Mouse (Mus musculus) spleen, postnatal 36 days (tissue): ENCODE measurements around the gene Srpx2.

ENCODE experiments used
- DNase-seq, 2 experiments: peaks; one replicate each; pipeline ENCODE4 v3.0.0; 2022; ENCODE audit warnings: low spot score in 2 of 2, mixed read lengths in 1 of 2

Gene Srpx2

DNA sequence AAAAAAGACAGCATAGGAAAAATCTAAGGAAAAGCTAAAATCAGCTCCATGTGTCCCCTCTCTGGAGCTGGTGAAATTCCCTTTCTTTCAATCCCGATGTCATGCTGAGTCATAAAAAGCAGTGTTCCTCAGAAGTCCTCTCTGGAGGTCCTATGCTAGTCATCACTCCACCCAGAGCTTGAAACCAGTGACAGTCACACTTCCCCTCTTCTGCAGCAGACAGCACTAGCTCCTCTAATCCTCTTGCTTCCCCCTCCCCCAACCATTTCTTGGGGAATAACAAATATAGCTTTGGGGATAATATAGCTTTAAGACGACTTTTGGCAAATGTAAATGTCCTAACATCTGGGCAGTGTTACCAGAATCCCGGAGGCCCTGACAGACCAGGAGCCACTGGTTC, at the start of gene Srpx2:
Gene Srpx2 (plus strand): TSS at position 166 of the 400 bp plus-strand sequence.
- DNase-seq: no peak

DNA sequence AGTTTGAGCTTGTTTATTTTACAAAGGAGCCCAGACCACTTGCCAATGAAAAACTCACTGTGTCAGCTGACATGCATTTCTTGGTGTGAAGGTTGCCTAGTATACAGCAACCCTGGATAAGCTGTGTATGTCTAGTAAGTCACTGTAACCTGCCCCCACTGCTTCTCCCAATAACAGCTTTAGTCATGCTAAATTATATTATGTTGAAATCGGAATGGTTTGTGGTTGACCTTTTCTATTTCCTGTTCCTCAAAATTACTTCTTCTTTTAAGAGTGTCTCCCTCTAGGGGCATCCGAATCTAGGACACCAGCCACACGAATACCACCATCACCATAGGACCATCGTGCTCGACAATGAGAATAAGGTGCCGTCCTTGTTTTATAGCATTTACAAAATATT, 38.5 kb upstream of the Srpx2 start:
- DNase-seq: peak in 1 of 2 experiments; percentile 1

DNA sequence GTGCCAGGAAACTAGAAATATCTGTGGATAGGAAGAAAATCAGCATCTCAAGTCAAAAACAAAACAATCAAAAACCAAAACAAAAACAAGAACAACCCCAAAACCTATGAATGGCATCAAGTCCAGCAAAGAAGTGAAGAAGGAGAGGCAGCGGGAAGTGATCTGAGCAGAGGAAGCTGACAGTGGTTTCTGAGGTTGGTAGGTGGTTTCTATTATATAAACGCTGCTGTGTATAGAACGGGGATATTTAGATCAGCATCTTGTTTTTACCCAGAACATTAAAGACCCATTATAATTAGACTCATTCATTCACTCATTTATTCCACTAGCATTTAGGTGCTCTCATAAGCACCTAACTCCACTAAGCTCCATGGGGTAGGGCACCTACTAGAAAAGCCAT, 20.9 kb upstream of the Srpx2 start:
- DNase-seq: no peak

DNA sequence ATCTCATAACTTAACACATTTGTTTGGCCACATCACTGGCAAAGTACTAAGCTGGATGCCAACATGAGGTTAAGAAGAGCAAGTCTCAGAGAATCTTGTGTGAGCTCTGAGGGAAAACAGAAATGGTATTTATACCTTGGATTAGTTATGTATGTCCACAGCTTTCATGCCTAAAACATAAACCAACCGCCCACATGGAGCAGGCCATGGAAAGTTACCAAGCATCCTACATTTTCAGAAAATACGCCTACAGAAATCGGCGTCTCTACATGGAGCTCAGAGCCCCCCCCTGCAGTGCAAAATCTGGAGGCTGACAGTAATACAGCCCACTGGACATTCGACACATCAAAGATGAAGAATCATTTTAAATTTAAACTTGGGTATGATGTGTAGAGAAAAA, 20.1 kb upstream of the Srpx2 start:
- DNase-seq: no peak

DNA sequence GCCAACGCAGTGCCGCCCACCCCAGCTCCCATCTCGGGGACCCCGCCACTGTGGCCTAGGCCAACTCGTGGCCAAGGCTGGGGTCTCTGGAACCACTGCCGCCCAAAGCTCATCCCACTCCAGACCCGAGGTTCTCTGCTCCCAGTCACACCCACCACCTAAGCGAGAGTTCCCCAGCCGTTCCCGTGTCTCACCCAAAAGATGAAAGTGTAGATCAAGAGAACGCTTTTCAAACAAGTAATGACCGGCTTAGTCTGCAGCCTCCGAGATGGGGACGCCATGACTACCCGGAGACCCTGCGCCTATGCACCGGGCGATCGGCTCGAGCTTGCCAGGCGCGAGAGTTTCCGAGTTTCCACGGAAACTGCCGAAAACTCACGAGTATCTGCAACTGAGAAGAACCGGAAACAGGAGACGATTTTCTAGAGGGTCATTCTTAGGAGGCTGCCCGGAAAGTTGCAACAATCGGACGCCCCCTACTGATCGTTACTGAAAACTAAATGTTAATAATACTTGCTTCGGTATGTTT, 10.1 kb upstream of the Srpx2 start, which contains the start of gene Tspan6:
Gene Tspan6 (minus strand): TSS at position 416 of the 529 bp plus-strand sequence.
- DNase-seq: peak; percentile 54 to 63

DNA sequence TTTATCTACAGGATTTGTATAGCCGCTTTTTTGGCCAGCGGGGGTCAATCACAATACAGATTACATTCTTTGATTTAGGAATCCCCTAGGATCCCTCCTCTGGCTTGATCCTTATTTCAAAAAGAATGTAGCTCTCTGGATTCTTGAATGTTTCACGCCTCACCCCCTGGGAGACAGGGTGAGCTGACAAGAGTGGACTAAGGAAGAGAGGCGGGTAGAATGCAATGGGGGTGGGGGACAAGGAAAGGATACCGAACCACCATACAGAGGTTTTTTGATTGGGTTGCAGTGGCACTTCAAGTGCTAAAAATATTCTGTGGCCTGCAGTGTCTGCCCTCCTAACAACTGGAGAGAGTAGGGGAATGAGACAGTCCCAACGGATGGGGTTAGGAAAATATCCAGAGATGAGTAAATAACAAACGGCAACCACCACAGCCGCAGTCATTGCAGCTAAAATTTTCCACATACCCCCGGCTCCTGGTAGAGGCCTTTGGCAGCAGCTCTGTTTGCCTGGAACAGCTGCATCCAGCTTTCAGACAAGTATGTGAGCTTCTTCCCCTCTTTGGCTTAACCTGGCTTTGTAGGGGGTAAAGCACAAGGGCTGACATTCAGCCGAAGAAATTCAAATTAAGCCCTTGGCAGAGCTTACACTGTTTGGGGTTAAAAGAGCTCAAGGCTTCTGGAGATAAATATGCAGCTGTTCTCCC, 3.3 kb downstream of the Srpx2 start:
- DNase-seq: no peak

DNA sequence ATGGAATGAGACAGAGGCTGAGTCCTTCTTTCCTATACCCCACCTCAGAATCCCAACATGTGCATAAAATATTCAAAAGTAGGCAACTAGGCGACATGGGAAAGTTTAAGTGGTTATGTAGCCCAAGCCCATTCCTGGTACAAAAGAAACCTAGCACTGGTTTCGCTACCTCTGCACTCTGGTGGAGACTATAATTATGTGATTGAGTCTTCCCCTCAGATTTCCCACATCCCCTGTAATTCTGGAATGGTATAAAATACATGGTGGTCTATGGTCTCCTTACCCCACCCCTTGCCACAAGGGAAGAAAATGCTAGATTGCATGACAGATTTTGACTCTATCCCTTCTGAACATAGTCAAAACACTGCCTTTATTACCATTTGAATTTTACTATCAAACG, 4.8 kb downstream of the Srpx2 start:
- no peak for DNase-seq

DNA sequence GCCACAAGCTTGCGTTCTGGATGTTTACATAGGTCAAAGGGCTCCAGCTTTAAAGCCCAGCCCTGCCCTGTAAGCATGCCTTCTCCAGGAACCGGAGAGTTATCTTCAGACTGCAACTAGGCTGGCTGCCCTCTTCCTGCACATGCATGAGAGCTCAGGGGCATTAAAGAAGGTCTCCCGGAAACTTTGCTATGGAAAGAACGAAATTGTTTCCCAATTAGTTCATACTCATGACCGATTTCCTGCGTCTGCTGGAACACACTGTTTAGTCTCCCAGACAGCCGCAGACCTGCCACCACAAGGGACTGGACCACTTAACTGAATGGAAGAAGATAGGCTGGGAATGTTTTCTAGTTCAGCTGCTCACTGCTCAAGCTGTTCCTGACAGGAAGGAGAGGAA, 6.0 kb downstream of the Srpx2 start:
- no peak for DNase-seq

DNA sequence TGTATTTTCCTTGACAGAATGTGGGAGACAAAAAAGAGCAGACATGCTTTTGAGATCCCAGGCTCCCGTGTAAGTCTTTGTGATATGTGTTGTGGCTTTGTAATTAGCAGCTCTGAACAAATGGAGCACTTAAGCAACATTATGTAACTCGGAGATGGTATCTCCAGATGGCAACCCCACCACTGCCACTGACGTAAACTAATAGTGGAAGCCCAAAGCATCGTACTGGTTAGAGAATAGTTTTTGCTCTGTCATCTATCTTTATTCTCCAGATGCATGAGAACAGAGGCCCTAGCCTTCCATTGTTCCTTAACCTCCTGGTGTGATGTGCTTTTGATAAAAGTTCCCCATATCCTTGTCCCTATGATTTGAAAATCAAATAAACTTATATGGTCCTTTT, 13.0 kb downstream of the Srpx2 start:
- DNase-seq: no peak

DNA sequence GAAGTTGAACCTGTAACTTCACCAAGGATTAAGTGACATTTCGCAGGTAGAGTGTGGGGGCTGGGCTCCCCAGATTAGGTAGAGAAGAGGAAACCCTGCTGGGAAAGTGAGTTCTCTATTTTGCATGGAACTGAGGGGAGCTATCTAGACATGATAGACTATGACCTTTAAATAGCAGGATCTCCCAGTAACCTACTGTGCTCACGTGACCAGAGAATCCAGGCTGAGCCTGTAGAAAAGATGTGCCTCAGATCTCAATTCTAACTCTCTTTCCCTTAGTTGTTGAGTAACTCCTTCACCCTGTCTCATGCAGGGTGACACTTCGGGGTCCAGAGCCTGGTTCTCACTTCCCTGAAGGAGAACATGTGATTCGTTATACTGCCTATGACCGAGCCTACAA, 18.5 kb downstream of the Srpx2 start:
- no peak for DNase-seq

DNA sequence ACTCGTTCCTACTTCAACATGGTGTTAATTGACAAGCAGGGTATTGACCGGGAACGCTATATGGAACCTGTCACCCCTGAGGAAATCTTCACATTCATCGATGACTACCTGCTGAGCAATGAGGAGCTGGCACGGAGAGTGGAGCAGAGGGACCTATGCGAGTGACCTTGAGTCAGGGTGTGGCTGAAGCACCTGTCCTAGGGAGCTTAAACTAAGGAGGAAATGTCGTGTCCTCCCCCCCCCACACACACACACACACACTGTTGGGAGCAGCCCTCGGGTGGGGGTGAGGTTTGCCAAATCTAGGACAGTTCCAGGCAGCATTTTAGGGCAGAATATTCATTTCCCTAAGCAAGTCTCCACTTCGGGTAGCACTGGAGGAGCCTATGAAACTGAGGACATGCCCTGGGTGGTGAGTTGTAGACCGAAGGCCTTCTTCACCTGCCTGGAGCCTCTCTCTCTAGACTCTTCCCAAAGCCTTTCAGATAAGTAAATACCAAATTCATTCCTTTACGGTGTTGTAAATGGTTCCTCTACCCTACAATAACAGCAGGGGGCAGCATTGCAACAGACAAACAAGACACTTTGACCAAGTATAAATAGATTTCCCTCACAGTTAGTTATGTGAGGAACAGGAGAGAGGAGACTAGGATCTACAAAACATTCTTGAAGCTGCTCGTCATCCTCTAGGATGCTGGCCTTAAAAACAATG, 23.2 kb downstream of the Srpx2 start:
- DNase-seq: peak in 1 of 2 experiments; percentile 15

DNA sequence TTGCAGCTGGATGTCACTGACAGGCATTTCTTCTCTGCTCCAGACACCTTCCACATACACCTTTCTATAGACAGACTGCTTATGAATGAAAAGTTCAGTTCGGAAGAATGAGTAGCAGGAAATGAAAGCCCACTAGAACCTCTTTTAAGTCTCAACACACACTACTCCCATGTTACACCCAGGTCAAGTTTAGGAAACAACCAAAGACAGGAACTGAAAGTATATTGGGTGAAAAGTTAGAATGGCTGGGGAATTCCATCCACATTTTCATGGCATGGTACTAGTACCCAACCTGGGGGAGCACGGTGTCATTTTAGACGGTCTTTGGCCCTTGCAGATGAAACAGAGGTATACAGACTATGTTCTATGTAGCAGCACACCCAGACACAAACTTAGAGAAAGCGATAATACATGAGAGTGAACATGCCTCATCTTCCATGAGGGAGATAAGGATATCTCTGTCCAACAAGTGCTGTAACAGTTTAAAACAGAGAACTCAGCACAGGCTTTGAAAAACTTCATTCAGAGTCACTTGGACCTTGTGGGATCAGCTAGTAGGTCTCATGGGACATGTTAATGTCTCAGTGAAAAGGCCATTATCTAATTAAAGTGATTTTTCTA, 28.5 kb downstream of the Srpx2 start:
- DNase-seq: no peak

DNA sequence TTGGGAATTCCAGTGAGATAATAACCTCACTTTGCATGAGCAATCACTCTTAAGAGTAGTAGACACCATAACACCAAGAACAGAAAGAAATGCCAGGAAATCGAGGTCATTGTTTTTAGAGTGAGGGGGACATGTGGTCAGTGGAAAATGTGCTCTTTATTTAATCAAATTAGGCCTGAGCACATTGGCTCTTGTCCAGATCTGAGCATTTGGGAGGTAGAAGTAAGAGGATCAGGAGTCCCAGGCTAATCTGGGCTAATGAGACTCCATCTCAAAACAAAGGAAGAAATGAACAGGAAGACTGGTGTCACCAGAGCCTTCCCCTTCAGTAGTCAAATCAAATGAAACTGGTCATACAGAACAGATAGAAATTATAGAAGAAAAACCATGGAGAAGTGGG, 31.3 kb downstream of the Srpx2 start:
- no peak for DNase-seq

DNA sequence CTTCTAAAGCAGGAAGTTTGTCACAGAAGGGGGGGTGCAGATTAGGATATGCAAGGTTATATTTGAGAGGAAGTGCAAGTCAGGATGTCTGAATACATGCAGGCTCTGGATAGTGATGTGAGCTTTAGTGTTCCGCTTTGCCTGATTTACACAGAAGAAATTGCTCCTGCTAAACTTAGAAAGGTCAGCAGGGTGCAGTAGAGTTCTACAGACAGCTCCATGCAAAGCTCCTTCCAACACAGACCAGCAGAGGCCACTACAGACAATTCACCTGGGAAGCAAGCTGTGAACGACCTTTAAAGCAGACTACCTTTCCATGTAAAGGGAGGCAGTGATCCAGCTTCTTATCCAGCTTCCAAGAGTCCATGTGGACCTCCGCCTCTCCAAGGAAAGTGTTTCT, 39.2 kb downstream of the Srpx2 start:
- peak; percentile 16 to 21 for DNase-seq

DNA sequence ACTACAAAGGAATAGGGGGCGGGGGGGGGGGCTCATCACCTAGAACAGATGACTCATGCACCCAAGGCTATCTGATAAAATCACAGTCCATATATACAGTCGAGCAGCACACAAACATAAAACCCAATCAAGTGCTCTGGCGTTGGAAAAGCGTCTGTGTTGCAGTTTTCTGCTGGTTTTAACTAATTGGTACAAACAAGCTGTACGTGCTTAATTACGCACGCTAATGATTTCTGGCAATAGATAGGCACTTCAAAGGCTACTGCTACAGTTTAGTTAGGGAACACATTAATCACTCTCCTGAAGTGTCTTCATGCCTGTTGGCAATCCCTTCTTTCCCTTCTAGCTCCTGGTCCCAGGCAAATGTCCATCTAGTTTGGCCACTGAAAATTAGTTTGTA, 46.4 kb downstream of the Srpx2 start:
- DNase-seq: no peak

DNA sequence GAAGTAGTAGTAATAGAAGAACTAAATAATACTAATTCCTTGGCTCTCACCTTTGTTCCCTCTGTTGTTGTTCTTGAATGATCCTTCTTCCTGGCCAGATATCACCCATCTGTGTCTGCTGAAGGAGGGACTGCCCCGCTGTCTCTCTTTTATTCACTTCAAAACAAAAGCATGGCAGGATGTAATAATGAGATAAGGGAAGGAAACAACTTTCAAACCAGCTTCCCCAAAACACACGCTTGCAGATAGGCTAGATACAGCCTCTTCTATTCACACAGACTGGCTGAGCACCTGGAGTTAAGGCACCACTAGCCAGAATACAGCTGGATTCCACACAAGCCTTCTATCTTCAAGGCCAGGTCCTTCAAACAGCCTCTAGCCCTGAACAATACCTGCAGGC, 52.4 kb downstream of the Srpx2 start:
- no peak for DNase-seq

DNA sequence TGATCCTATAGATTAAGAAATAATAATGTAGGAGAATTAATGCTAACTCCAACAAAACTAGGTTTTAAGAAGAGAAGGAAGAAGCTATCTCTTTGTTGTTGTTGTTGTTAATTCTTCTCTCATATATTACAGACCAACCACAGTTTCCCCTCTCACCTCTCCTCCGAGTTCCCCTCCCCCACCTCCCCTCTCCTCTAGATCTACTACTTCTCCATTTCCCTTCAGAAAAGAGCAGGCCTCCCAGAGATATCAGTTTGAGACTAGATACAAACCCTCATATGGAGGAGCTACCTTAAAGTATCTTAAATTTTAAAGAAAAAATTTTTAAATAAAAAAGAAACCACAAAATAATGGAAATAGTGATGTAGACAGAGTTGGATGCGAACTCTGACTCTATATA, 56.4 kb downstream of the Srpx2 start:
- DNase-seq: no peak

DNA sequence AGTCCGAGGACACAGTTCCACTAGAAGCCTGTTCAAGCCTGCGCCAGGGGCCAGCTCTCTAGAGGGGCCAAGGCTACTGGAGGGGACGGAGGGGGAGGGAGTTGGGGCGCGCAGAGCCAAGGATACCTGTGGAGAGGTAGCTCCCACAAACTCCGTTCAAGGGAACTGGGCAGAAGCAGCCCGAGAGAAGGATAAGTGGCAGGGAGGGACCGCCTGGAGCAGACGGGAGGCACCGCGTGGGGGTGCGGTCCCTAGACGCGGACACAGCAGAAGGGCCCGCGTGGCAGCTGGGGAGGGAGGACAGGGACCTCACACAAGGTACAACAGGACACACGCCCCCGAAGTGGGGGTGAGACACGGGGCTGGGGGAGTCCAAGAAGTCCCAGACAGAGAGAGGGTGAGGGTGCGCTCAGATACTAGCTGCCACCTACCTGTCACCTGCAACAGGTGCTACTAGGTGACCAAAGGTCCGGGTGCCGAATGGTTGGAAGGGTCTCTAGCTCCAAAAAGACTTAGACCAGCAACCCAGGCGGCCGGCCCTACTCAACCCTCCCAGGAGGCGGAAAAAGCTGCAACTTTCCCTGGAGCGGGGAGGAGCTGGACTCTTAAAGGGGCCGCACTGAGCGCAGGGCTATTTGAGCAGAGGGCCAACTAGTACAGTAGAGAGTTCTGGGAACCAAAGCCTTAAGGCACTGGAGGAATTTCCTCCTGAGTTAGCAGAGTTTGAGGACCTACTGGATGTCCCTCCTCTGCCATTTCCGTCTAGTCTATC, 73.2 kb downstream of the Srpx2 start, which contains the start of gene Sytl4:
Gene Sytl4 (minus strand): TSS at position 582 of the 772 bp plus-strand sequence.
- DNase-seq: no peak
